Mouse (Mus musculus) forebrain, embryonic 10.5 days (tissue): ENCODE measurements around the gene Cstb. TPM values are rescaled to one million over a fixed set of nuclear protein-coding genes. Genes with fewer than 3 reads are reported as not detected.
A peak's percentile ranks its signal among the peaks of the same experiment; 100 is the strongest.

ENCODE experiments used
- DNase-seq: peaks from one replicate; pipeline ENCODE4 v3.0.0-alpha.2; 2017; ENCODE audit warnings: low spot score; ENCODE audit errors: extremely low spot score
- H3K27ac ChIP-seq: fragments of 300-500 bp; sonication (generic); 2 replicates; pipeline ENCODE4 v1.5.1; 2016; ENCODE audit warnings: mild to moderate bottlenecking
- H3K27me3 ChIP-seq: fragments of 300-500 bp; sonication (generic); 2 replicates; pipeline ENCODE4 v1.6.1; 2016; ENCODE audit warnings: mild to moderate bottlenecking; ENCODE audit not compliant: poor library complexity, severe bottlenecking
- H3K36me3 ChIP-seq: fragments of 300-500 bp; sonication (generic); replicated peaks from 2 replicates; pipeline ENCODE4 v1.6.1; 2016; ENCODE audit warnings: mild to moderate bottlenecking, moderate library complexity
- H3K4me1 ChIP-seq: fragments of 300-500 bp; sonication (generic); 2 replicates; pipeline ENCODE4 v1.6.1; 2016
- H3K4me3 ChIP-seq: fragments of 300-500 bp; sonication (generic); 2 replicates; pipeline ENCODE4 v1.5.1; 2016; ENCODE audit warnings: mild to moderate bottlenecking, moderate library complexity
- H3K9me3 ChIP-seq: fragments of 300-500 bp; sonication (generic); 2 replicates; pipeline ENCODE4 v1.6.1; 2016; ENCODE audit warnings: mild to moderate bottlenecking, moderate library complexity
- WGBS: fragments of 180-500 bp; shearing (Covaris S2); methylation state at CpG from one replicate; pipeline ENCODE4 v1.1.7; 2016; 5-methylcytosine and 5-hydroxymethylcytosine counted together
- polyA plus RNA-seq: library from polyadenylated mRNA; unstranded; fragments of >200 nt; fragmentation: Nextera tagmentation; extraction: Ambion mirVana; gene quantifications from 2 replicates; pipeline ENCODE4 v1.2.1, GENCODE M21; 2016

The Cstb gene
- polyA plus RNA-seq, 1 experiment from 2014 or later, result 115 TPM

GRCm38 (mm10) chr10:78426117-78426735 lies 757 bp downstream of the Cstb start:
- H3K9me3 ChIP-seq, result no peaks in the 10 kb centered on the region
- 47% methylated on average over 6 of the region's 6 CpGs for WGBS
- no peaks in the 10 kb centered on the region for H3K27me3 ChIP-seq
- DNase-seq, result no peak
- H3K4me3 ChIP-seq, result peak overlapping the region; percentile 73
- peak overlapping the region; percentile 86 for H3K27ac ChIP-seq
- peaks cover 23% of the 10 kb centered on the region for H3K36me3 ChIP-seq
- H3K4me1 ChIP-seq, result peaks cover 18% of the 10 kb centered on the region

- H3K27me3 ChIP-seq, result no peaks in the 10 kb centered on the region
- H3K9me3 ChIP-seq, result no peaks in the 10 kb centered on the region
- H3K27ac ChIP-seq, result no peak overlapping the region
- no peak for DNase-seq
- no peak overlapping the region for H3K4me3 ChIP-seq
- H3K4me1 ChIP-seq, result peaks cover 18% of the 10 kb centered on the region
- peaks cover 23% of the 10 kb centered on the region for H3K36me3 ChIP-seq
- WGBS, result 94% methylated on average over 11 of the region's 11 CpGs
Observed at GRCm38 (mm10) chr10:78428070-78428469, 2.6 kb downstream of the Cstb start.

- H3K27me3 ChIP-seq, result no peaks in the 10 kb centered on the region
- WGBS, result 86% methylated on average over 5 of the region's 5 CpGs
- H3K9me3 ChIP-seq, result no peaks in the 10 kb centered on the region
- peaks cover 23% of the 10 kb centered on the region for H3K36me3 ChIP-seq
- H3K27ac ChIP-seq, result no peak overlapping the region
- DNase-seq, result no peak
- peaks cover 18% of the 10 kb centered on the region for H3K4me1 ChIP-seq
- H3K4me3 ChIP-seq, result no peak overlapping the region
Observed at GRCm38 (mm10) chr10:78429180-78429579, 3.7 kb downstream of the Cstb start.

- Histone ChIP-seq H3K9me3 (no peaks in the 10 kb centered on the region), H3K4me3 (no peak overlapping the region), H3K27me3 (no peaks in the 10 kb centered on the region), H3K36me3 (peaks cover 23% of the 10 kb centered on the region), H3K27ac (no peak overlapping the region), H3K4me1 (peaks cover 18% of the 10 kb centered on the region)
- WGBS, result 85% methylated on average over 2 of the region's 2 CpGs
- no peak for DNase-seq
Observed at GRCm38 (mm10) chr10:78429776-78430175, 4.3 kb downstream of the Cstb start.

- H3K4me1 ChIP-seq, result no peaks in the 10 kb centered on the region
- no peak overlapping the region for H3K4me3 ChIP-seq
- 80% methylated on average over 3 of the region's 3 CpGs for WGBS
- no peak overlapping the region for H3K27ac ChIP-seq
- no peak for DNase-seq
- peaks cover 13% of the 10 kb centered on the region for H3K36me3 ChIP-seq
- no peaks in the 10 kb centered on the region for H3K27me3 ChIP-seq
- no peaks in the 10 kb centered on the region for H3K9me3 ChIP-seq
Observed at GRCm38 (mm10) chr10:78432853-78433252, 7.4 kb downstream of the Cstb start.

GRCm38 (mm10) chr10:78438094-78438493 lies 12.6 kb downstream of the Cstb start:
- Histone ChIP-seq H3K27me3 (no peaks in the 10 kb centered on the region), H3K9me3 (no peaks in the 10 kb centered on the region), H3K4me3 (no peak overlapping the region), H3K36me3 (peaks cover 19% of the 10 kb centered on the region), H3K4me1 (no peaks in the 10 kb centered on the region), H3K27ac (no peak overlapping the region)
- DNase-seq, result peak; percentile 76
- 15% methylated on average over 5 of the region's 5 CpGs for WGBS

GRCm38 (mm10) chr10:78439550-78439949 lies 14.1 kb downstream of the Cstb start:
- H3K4me3 ChIP-seq, result no peak overlapping the region
- no peaks in the 10 kb centered on the region for H3K27me3 ChIP-seq
- no peak for DNase-seq
- peaks cover 31% of the 10 kb centered on the region for H3K36me3 ChIP-seq
- no peaks in the 10 kb centered on the region for H3K4me1 ChIP-seq
- no peaks in the 10 kb centered on the region for H3K9me3 ChIP-seq
- H3K27ac ChIP-seq, result no peak overlapping the region
- WGBS, result 67% methylated on average over 5 of the region's 5 CpGs

GRCm38 (mm10) chr10:78439990-78440389 lies 14.5 kb downstream of the Cstb start:
- no peaks in the 10 kb centered on the region for H3K4me1 ChIP-seq
- WGBS, result 94% methylated on average over 7 of the region's 7 CpGs
- no peaks in the 10 kb centered on the region for H3K27me3 ChIP-seq
- H3K36me3 ChIP-seq, result peaks cover 35% of the 10 kb centered on the region
- no peaks in the 10 kb centered on the region for H3K9me3 ChIP-seq
- no peak overlapping the region for H3K4me3 ChIP-seq
- H3K27ac ChIP-seq, result no peak overlapping the region
- DNase-seq, result no peak

GRCm38 (mm10) chr10:78440812-78441211 lies 15.3 kb downstream of the Cstb start:
- no peak for DNase-seq
- H3K9me3 ChIP-seq, result no peaks in the 10 kb centered on the region
- 66% methylated on average over 9 of the region's 9 CpGs for WGBS
- no peaks in the 10 kb centered on the region for H3K27me3 ChIP-seq
- H3K4me3 ChIP-seq, result no peak overlapping the region
- no peak overlapping the region for H3K27ac ChIP-seq
- no peaks in the 10 kb centered on the region for H3K4me1 ChIP-seq
- H3K36me3 ChIP-seq, result peaks cover 38% of the 10 kb centered on the region

- Histone ChIP-seq H3K4me1 (no peaks in the 10 kb centered on the region), H3K4me3 (no peak overlapping the region), H3K36me3 (peaks cover 44% of the 10 kb centered on the region), H3K27ac (no peak overlapping the region), H3K27me3 (no peaks in the 10 kb centered on the region), H3K9me3 (no peaks in the 10 kb centered on the region)
- DNase-seq, result no peak
- 84% methylated on average over 5 of the region's 5 CpGs for WGBS
Observed at GRCm38 (mm10) chr10:78441606-78442005, 16.1 kb downstream of the Cstb start.

- H3K9me3 ChIP-seq, result no peaks in the 10 kb centered on the region
Observed at GRCm38 (mm10) chr10:78442292-78442691, 16.8 kb downstream of the Cstb start.

GRCm38 (mm10) chr10:78446195-78446594 lies 20.7 kb downstream of the Cstb start:
- no peak for DNase-seq
- Histone ChIP-seq H3K27ac (no peak overlapping the region), H3K36me3 (peaks cover 77% of the 10 kb centered on the region), H3K27me3 (no peaks in the 10 kb centered on the region), H3K4me1 (no peaks in the 10 kb centered on the region), H3K9me3 (no peaks in the 10 kb centered on the region), H3K4me3 (no peak overlapping the region)
- 93% methylated on average over 3 of the region's 3 CpGs for WGBS

More at GRCm38 (mm10) chr10:78442292-78442691, 16.8 kb downstream of the Cstb start:
- DNase-seq, result no peak
- H3K4me3 ChIP-seq, result no peak overlapping the region
- WGBS, result 96% methylated on average over 3 of the region's 3 CpGs
- no peaks in the 10 kb centered on the region for H3K27me3 ChIP-seq
- no peaks in the 10 kb centered on the region for H3K4me1 ChIP-seq
- no peak overlapping the region for H3K27ac ChIP-seq
- H3K36me3 ChIP-seq, result peaks cover 50% of the 10 kb centered on the region

- DNase-seq, result no peak
- 76% methylated on average over 3 of the region's 3 CpGs for WGBS
- H3K4me3 ChIP-seq, result no peak overlapping the region
- peaks cover 4% of the 10 kb centered on the region for H3K4me1 ChIP-seq
- no peaks in the 10 kb centered on the region for H3K27me3 ChIP-seq
- H3K9me3 ChIP-seq, result no peaks in the 10 kb centered on the region
- H3K27ac ChIP-seq, result no peak overlapping the region
- H3K36me3 ChIP-seq, result peaks cover 72% of the 10 kb centered on the region
Observed at GRCm38 (mm10) chr10:78447396-78447795, 21.9 kb downstream of the Cstb start.

- no peaks in the 10 kb centered on the region for H3K27me3 ChIP-seq
- no peak for DNase-seq
- no peaks in the 10 kb centered on the region for H3K9me3 ChIP-seq
- WGBS, result 95% methylated on average over 5 of the region's 5 CpGs
- H3K36me3 ChIP-seq, result peaks cover 47% of the 10 kb centered on the region
- peaks cover 23% of the 10 kb centered on the region for H3K4me1 ChIP-seq
- no peak overlapping the region for H3K4me3 ChIP-seq
- no peak overlapping the region for H3K27ac ChIP-seq
Observed at GRCm38 (mm10) chr10:78450761-78451160, 25.3 kb downstream of the Cstb start.
